Mouse (Mus musculus) liver, embryonic 16.5 days (tissue): ENCODE data around the gene B3gat2. TPM values are rescaled to one million over a fixed set of nuclear protein-coding genes. Genes with fewer than 3 reads are reported as not detected.
A peak's percentile ranks its signal among the peaks of the same experiment; 100 is the strongest.

ENCODE experiments used
- ATAC-seq: fragments of 200-750 bp; cut with Nextera tagmentation; 2 replicates; pipeline ENCODE4 v1.8.0; 2017; ENCODE audit warnings: low read depth, mild to moderate bottlenecking, moderate number of reproducible peaks, moderate library complexity
- H3K27ac ChIP-seq: fragments of 300-500 bp; sonication (generic); 2 replicates; pipeline ENCODE4 v1.5.1; 2014; ENCODE audit warnings: mild to moderate bottlenecking, low read length
- H3K27me3 ChIP-seq: fragments of 300-500 bp; sonication (generic); 2 replicates; pipeline ENCODE4 v1.6.1; 2014; ENCODE audit warnings: low read depth, low read length, mixed read lengths; ENCODE audit not compliant: control insufficient read depth, insufficient read depth
- H3K36me3 ChIP-seq: fragments of 300-500 bp; sonication (generic); 2 replicates; pipeline ENCODE4 v1.6.1; 2014; ENCODE audit warnings: mild to moderate bottlenecking; ENCODE audit not compliant: control insufficient read depth, insufficient read depth
- H3K4me1 ChIP-seq: fragments of 300-500 bp; sonication (generic); 2 replicates; pipeline ENCODE4 v1.6.1; 2014; ENCODE audit warnings: low read depth, low read length, mixed read lengths; ENCODE audit not compliant: control insufficient read depth
- H3K4me2 ChIP-seq: fragments of 300-500 bp; sonication (generic); 2 replicates; pipeline ENCODE4 v1.6.1; 2014; ENCODE audit warnings: low read depth, low read length, mixed read lengths
- H3K4me3 ChIP-seq: fragments of 300-500 bp; sonication (generic); 2 replicates; pipeline ENCODE4 v1.5.1; 2014; ENCODE audit warnings: low read depth, mild to moderate bottlenecking, low read length
- H3K9ac ChIP-seq: fragments of 300-500 bp; sonication (generic); 2 replicates; pipeline ENCODE4 v1.6.1; 2014; ENCODE audit warnings: low read depth, low read length
- H3K9me3 ChIP-seq: fragments of 300-500 bp; sonication (generic); replicated peaks from 2 replicates; pipeline ENCODE4 v1.6.1; 2016; ENCODE audit warnings: low read length; ENCODE audit not compliant: control insufficient read depth
- WGBS: fragments of 180-500 bp; shearing (Covaris S2); extraction: QIAGEN DNeasy Blood & Tissue Kit; methylation state at CpG from one replicate; pipeline ENCODE4 v1.1.7; 2014; ENCODE audit not compliant: insufficient replicate concordance; 5-methylcytosine and 5-hydroxymethylcytosine counted together
- polyA plus RNA-seq: library from polyadenylated mRNA; unstranded; fragments of >200 nt; fragmentation: Nextera tagmentation; extraction: Ambion mirVana; gene quantifications from 2 replicates; pipeline ENCODE4 v1.2.1, GENCODE M21; 2015

The B3gat2 gene
- polyA plus RNA-seq, result 0.20 and 0.22 TPM in 2 replicates

DNA sequence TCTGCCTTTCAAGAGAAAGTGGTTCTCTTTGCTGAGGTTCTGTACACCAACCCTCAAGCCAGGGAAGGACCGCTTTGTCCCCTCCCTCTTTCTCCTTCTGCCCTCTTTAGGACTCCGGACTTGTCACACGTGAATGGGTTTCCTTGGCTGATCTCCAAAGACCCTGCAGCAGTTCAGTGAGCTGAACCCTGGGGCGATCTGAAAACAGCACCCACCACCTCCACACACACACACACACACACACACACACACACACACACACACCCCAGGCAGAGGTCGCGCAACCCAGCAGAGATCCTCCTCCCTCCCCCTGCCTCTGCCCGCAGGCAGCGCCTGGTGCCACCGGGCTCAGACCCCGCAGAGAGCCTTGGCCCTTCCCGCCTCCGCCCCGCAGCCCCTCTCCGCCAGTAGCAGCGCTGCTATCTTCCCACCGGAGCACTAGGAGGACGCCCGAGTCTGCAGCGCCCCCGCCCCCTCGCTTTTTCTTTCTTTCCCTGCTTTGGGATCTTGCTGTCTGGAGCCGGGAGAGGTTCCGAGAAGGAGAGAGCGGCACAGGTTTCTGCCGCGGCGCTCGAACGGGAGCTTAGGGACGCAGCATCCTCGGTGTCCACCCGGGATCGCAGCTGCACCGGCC, at the start of gene B3gat2:
B3gat2 (plus strand) TSS at position 252 of the 634 bp plus-strand sequence.
- H3K27me3 ChIP-seq, result peaks cover 47% of the 10 kb centered on the region
- H3K9ac ChIP-seq, result no peak within 1 kb of the TSS
- H3K4me3 ChIP-seq, result peak within 1 kb of the TSS; percentile 52
- 2% methylated on average over 34 of the region's 34 CpGs for WGBS
- peak within 1 kb of the TSS; percentile 62 for H3K4me2 ChIP-seq
- H3K27ac ChIP-seq, result no peak within 1 kb of the TSS
- no peaks in the 10 kb centered on the region for H3K36me3 ChIP-seq
- no peaks in the 10 kb centered on the region for H3K9me3 ChIP-seq
- no peak for ATAC-seq
- H3K4me1 ChIP-seq, result peaks cover 5% of the 10 kb centered on the region

DNA sequence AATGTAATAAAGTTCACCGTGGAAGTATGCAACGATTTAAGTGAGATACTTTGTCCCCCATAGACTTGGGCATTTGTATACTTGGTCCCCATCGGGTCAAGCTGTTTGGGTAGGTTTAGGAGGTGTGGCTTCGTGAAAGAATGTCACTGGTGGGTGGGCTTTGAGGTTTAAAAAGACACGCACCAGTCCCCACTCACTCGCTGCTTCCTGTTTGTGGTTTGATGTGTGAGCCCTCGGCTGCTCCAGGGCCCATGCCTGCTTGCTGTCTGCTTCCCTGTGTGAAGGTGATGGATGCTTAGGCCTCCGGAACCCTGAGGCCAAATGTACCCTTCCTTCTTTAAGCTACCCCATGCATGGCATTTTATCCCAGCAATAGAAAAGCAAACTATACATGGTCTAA, 41.2 kb upstream of the B3gat2 start:
- no peak for ATAC-seq
- Histone ChIP-seq H3K27me3 (no peaks in the 10 kb centered on the region), H3K4me3 (no peak overlapping the region), H3K27ac (no peak overlapping the region), H3K4me1 (no peaks in the 10 kb centered on the region), H3K9ac (no peak overlapping the region), H3K9me3 (no peaks in the 10 kb centered on the region), H3K36me3 (no peaks in the 10 kb centered on the region), H3K4me2 (no peak overlapping the region)
- WGBS, result 50% methylated on average over 8 of the region's 8 CpGs

DNA sequence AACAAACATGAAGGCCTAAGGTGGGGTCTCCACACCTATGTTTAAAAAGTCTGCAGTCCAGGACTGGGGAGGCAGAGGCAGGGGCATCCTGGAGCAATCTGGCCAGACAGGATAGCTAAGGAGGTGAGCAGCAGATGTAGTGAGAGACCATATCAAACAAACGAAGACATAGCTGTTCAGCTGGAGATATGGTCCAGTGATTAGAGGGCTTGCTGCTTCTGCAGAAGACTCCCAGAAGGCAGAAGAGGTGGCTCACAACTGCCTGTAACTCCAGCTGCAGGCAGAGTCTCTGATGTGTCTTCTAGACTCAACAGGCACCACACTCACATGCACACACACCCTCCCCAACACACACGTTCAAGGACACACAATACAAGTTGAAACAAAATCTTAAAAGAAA, 40.5 kb upstream of the B3gat2 start:
- no peaks in the 10 kb centered on the region for H3K36me3 ChIP-seq
- no peak overlapping the region for H3K4me2 ChIP-seq
- ATAC-seq, result no peak
- no peaks in the 10 kb centered on the region for H3K27me3 ChIP-seq
- no peak overlapping the region for H3K4me3 ChIP-seq
- H3K9me3 ChIP-seq, result no peaks in the 10 kb centered on the region
- no peaks in the 10 kb centered on the region for H3K4me1 ChIP-seq
- no peak overlapping the region for H3K9ac ChIP-seq
- no peak overlapping the region for H3K27ac ChIP-seq
- 59% methylated on average over 2 of the region's 2 CpGs for WGBS

DNA sequence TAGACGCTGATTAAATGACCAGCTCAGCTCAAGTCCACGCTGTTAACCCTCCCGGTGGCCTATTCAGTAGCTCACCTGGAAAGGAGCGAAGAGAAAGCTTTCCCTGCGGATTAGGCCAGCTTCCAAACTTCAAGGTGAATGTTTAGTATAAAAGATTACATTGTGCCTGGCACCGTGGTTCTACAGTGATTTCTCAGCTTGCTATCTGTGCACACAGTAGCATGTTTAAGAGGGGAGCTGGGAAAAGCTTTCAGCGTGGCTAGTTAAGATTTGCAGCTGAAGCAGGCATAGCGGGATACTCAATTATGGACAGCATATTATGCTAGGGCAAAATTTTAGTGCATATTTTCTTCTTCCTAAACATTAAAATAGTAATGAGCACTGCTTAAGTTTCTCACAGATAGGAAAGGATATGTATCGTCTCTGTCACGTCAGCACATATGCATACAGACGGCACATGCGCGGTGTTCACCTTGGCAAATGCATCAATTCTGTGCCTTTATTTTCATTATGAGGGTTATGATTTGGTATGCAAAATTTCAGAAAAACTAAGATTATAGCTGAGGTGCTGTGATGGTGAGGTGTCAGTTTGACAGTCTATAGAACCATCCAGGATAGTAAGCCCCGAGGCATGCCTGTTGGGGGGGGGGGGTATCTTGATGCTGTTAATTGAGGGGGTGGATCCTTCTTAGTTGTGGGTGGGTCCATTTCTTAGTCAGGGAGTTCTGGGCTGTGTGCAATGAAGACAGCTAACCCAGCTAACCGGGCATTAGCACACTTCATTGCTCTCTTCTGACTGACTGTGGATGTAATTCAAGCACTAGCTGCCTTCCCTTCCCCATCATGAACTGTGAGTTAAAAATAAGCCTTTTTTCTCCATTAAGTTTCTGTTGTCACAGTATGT, 38.8 kb upstream of the B3gat2 start:
- Histone ChIP-seq H3K4me2 (no peak overlapping the region), H3K27ac (no peak overlapping the region), H3K4me1 (no peaks in the 10 kb centered on the region), H3K9ac (no peak overlapping the region), H3K36me3 (no peaks in the 10 kb centered on the region), H3K9me3 (no peaks in the 10 kb centered on the region), H3K27me3 (no peaks in the 10 kb centered on the region), H3K4me3 (no peak overlapping the region)
- WGBS, result 71% methylated on average over 15 of the region's 15 CpGs
- ATAC-seq, result no peak

DNA sequence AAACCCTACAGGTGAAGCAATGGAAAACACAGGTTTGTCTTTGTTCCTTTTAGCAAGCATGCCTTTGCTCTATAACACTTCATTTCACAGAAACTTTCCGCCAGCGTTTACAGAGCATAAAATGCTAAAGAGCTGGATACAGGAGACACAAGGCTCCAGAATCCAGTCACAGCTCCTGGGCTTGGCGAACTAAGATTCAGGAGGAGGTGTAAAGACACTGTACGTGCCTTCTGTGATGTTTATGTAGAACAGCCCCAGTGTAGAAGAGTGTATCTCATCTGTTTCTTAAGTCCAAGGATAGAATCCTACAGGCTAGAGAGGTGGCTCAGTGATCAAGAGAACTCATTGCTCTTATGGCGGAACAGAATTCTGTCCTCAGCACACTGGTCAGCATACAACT, 30.2 kb upstream of the B3gat2 start:
- 69% methylated on average over 5 of the region's 5 CpGs for WGBS
- Histone ChIP-seq H3K4me3 (no peak overlapping the region), H3K4me2 (no peak overlapping the region), H3K9ac (no peak overlapping the region), H3K9me3 (no peaks in the 10 kb centered on the region), H3K27ac (no peak overlapping the region), H3K27me3 (no peaks in the 10 kb centered on the region), H3K4me1 (no peaks in the 10 kb centered on the region), H3K36me3 (no peaks in the 10 kb centered on the region)
- no peak for ATAC-seq

DNA sequence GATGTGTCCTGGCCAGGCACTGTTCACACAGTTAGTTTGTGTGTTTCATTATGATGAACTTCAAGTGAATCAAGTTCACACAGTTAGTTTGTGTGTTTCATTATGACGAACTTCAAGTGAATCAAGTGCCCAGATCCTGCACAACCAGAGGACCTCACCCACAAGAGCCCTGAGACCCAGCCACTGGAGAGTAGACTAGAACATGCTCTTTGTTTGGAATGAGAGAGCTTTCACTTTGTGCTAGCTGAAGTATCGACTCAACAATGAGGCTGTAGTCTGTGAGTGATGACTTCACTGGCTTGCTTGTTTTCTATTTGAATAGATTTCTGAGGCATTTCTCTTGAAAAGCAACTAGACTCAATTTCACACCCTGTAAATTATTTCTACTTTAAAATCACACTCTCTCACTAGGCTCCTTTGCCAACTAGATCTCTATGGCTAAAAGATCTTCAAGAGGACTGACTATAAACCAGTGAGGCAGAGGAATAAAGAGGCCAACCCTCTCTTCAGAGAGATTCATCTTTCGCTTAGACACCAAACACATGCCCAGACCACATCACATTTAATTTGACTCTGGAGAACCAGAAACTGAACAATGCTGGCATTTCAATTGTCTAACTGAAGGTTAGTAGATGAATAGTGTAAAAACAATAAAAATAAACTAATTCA, 10.6 kb upstream of the B3gat2 start:
- Histone ChIP-seq H3K36me3 (no peaks in the 10 kb centered on the region), H3K9ac (no peak overlapping the region), H3K4me3 (no peak overlapping the region), H3K27ac (no peak overlapping the region), H3K9me3 (no peaks in the 10 kb centered on the region), H3K4me2 (no peak overlapping the region), H3K4me1 (no peaks in the 10 kb centered on the region), H3K27me3 (no peaks in the 10 kb centered on the region)
- ATAC-seq, result no peak
- WGBS, result 65% methylated on average over 3 of the region's 3 CpGs

DNA sequence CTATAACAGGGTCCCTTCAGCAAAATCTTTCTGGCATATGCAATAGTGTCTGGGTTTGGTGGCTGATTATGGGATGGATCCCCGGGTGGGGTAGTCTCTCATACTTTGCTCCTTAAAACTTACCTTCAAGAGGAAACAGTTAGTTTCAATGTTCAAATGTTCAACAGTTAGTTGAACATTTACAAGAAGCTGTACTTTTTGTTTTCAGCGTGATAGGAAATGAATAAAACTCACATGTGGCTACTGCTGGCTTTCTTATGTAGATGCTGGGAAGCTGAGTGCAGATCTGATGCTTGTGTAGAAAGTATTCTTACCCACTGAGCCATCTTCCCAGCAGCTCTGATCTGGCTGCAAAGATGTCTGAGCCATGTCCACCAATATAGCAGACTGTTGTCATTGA, 8.5 kb upstream of the B3gat2 start:
- H3K27ac ChIP-seq, result no peak overlapping the region
- H3K4me1 ChIP-seq, result no peaks in the 10 kb centered on the region
- 46% methylated on average over 2 of the region's 2 CpGs for WGBS
- H3K9ac ChIP-seq, result no peak overlapping the region
- H3K27me3 ChIP-seq, result no peaks in the 10 kb centered on the region
- no peak for ATAC-seq
- H3K4me2 ChIP-seq, result no peak overlapping the region
- H3K36me3 ChIP-seq, result no peaks in the 10 kb centered on the region
- no peaks in the 10 kb centered on the region for H3K9me3 ChIP-seq
- H3K4me3 ChIP-seq, result no peak overlapping the region

DNA sequence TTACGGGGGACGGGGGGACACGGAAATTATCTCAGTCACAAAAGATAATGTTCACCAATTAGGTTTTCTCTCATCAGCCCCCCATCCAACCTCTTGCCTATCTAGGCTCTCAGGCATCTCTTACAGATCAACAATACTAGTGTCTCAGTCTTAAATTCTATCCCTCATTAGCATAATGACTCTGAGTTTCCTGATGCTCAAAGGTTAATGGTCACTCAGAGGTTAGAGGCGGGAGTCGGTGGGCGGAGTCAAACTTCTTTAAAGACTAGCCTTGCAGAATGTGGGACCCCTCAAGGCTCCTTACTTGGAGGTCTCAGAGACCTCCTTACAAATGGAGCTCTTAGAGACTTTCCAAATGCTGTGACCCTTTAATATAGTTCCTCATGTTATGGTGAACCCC, 8.0 kb upstream of the B3gat2 start:
- Histone ChIP-seq H3K9me3 (no peaks in the 10 kb centered on the region), H3K36me3 (no peaks in the 10 kb centered on the region), H3K27me3 (no peaks in the 10 kb centered on the region), H3K4me1 (no peaks in the 10 kb centered on the region), H3K4me3 (no peak overlapping the region), H3K9ac (no peak overlapping the region), H3K4me2 (no peak overlapping the region), H3K27ac (no peak overlapping the region)
- 68% methylated on average over 6 of the region's 6 CpGs for WGBS
- ATAC-seq, result no peak

DNA sequence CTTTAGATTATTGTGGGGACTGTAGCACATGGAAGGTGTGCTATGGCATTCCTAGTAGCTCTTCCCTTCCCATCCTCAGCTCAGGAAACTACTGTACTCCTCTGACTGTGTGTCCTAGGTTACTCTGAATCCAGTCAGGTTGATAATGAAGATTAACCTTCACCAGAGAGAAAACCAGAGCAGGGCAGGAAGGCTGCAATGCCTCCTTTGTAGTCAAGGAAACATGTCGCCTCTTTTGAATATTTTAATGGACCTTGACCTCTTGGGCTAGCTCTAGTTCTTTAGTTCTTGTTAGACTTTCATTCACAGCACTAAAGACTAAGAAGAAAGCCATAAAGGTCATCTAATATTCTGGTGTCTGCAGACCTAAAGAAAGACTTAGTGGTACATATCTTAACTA, 7.2 kb upstream of the B3gat2 start:
- no peaks in the 10 kb centered on the region for H3K36me3 ChIP-seq
- WGBS, result 25% methylated on average over 1 of the region's 1 CpGs
- no peak overlapping the region for H3K9ac ChIP-seq
- ATAC-seq, result no peak
- H3K9me3 ChIP-seq, result no peaks in the 10 kb centered on the region
- H3K4me3 ChIP-seq, result no peak overlapping the region
- H3K27ac ChIP-seq, result no peak overlapping the region
- H3K4me1 ChIP-seq, result no peaks in the 10 kb centered on the region
- no peaks in the 10 kb centered on the region for H3K27me3 ChIP-seq
- no peak overlapping the region for H3K4me2 ChIP-seq
